Mouse (Mus musculus): ENCODE measurements around the gene Tubal3.

DNA sequence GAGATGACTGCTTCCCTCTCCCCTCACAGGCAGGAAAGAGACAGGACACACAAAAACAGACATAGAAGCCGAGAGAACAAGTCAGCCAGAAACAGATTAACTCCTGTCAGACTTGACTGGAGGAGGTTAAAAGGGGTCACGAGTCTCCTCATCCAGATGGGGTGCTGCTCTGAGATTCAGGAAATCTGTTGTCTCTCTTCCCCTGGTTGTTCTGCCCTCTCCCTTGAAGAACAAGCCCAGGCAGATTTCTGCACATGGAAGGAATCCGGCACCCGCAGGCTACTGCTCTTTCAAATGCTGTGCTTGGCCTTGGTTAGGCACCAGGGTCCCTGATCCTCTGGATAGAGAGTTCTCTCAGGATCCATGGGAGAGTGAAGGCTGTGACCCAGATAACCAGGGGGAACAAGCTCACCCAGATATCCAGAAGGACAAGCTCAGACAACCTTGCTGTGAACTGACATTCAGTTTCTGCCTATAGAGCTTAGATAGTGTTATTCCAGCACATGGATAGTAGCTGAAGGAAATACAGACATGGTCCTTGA is 40.3 kb upstream of the Tubal3 start:
- no peak for TF ChIP-seq CTCF (conservative IDR thresholded peaks at IDR 0.05; ENCODE audit: low read length)
- no peak for TF ChIP-seq NANOG (IDR thresholded peaks at IDR 0.05; ENCODE audit: borderline replicate concordance, low read length)
- no peak for TF ChIP-seq POU5F1 (IDR thresholded peaks at IDR 0.05; ENCODE audit: borderline replicate concordance, low read length)
